15 mouse cellular contexts compared by ENCODE assay signal in genomic region chr6:91827016-91827570, GRCm38 (mm10). TPM values are rescaled to one million over a fixed set of nuclear protein-coding genes. Genes with fewer than 3 reads are reported as not detected.
DNase-seq lines count a peak whose midpoint lies in the region; ATAC-seq and TF ChIP-seq lines count a peak whose summit lies in the region.
"Had no signal": no experiment of that assay in that cellular context is flagged by ENCODE, and none has a peak within 500 bp of the region (broad histone marks: within the 10 kb centered on the region; RNA-seq: fewer than 3 reads in every experiment).

Gene Grip2 (minus strand): TSS chr6:91827250.

- H3K27me3 ChIP-seq in forebrain, embryonic 16.5 days (replicated peaks; ENCODE audit: control insufficient read depth, insufficient read depth, low read length) = no peaks in the 10 kb centered on the region
- no peaks in the 10 kb centered on the region for H3K27me3 ChIP-seq in neural tube, embryonic 14.5 days (ENCODE audit: control insufficient read depth, insufficient read depth, low read length)

- no peak within 1 kb of the TSS for H3K27ac ChIP-seq in forebrain, embryonic 16.5 days (ENCODE audit: low read length)
- no peak within 1 kb of the TSS for H3K27ac ChIP-seq in layer of hippocampus, adult 2 months
- H3K27ac ChIP-seq in neural tube, embryonic 14.5 days (ENCODE audit: low read depth, low read length) = no peak within 1 kb of the TSS
- H3K27ac ChIP-seq: limb, embryonic 10.5 days had no signal

- H3K4me1 ChIP-seq in forebrain, embryonic 16.5 days (replicated peaks; ENCODE audit: control insufficient read depth, insufficient read depth, low read length) = peaks cover 7% of the 10 kb centered on the region
- peaks cover 3% of the 10 kb centered on the region; the same call in 1 of the 2 replicates for H3K4me1 ChIP-seq in neural tube, embryonic 14.5 days (ENCODE audit: control insufficient read depth, insufficient read depth, low read length)
- H3K4me1 ChIP-seq: limb, embryonic 10.5 days had no signal

- no peak within 1 kb of the TSS for H3K9ac ChIP-seq in forebrain, embryonic 16.5 days (replicated peaks; ENCODE audit: low read depth, low read length)
- H3K9ac ChIP-seq in neural tube, embryonic 14.5 days (replicated peaks; ENCODE audit: low read depth, low read length) = no peak within 1 kb of the TSS

- H3K36me3 ChIP-seq in forebrain, embryonic 16.5 days (ENCODE audit: control insufficient read depth, insufficient read depth) = no peaks in the 10 kb centered on the region
- no peaks in the 10 kb centered on the region for H3K36me3 ChIP-seq in neural tube, embryonic 14.5 days (ENCODE audit: control insufficient read depth, insufficient read depth, low read length)
- H3K36me3 ChIP-seq: limb, embryonic 10.5 days had no signal

- H3K9me3 ChIP-seq in forebrain, embryonic 16.5 days (ENCODE audit: control insufficient read depth, low read length) = no peaks in the 10 kb centered on the region
- H3K9me3 ChIP-seq in neural tube, embryonic 14.5 days (ENCODE audit: control insufficient read depth, low read length) = no peaks in the 10 kb centered on the region
- H3K9me3 ChIP-seq: limb, embryonic 10.5 days had no signal

- peak; percentile 90 for ATAC-seq in forebrain, embryonic 16.5 days
- peak; percentile 51; the same call in 1 of the 2 replicates for ATAC-seq in neural tube, embryonic 14.5 days (ENCODE audit: low read depth)

- H3K4me3 ChIP-seq in forebrain, embryonic 16.5 days (replicated peaks; ENCODE audit: low read length) = no peak within 1 kb of the TSS
- H3K4me3 ChIP-seq in layer of hippocampus, adult 2 months = no peak within 1 kb of the TSS
- no peak within 1 kb of the TSS for H3K4me3 ChIP-seq in neural tube, embryonic 14.5 days (ENCODE audit: low read depth, low read length)
- H3K4me3 ChIP-seq: erythroblast, embryonic 14.5 days; limb, embryonic 10.5 days had no signal

- TF ChIP-seq CTCF in layer of hippocampus, adult 2 months (conservative IDR thresholded peaks at IDR 0.05) = no peak

- peak in 1 of 2 experiments; percentile 37 for DNase-seq in left cerebral cortex, adult 18-20 months (ENCODE audit: low spot score in 2 of 2)
- DNase-seq in left cerebral cortex, adult 11 months (ENCODE audit: low spot score) = no peak
- peak; percentile 65 to 80 for DNase-seq in layer of hippocampus, adult 2 months (ENCODE audit: low spot score in 2 of 2)
- no peak for DNase-seq in Muller cell, postnatal 12 days (ENCODE audit: inconsistent ontology term)
- no peak for DNase-seq in cerebellum, adult 11 months
- DNase-seq: adrenal gland, postnatal 14 days; cerebellum, postnatal 14 days; kidney, adult 11 months; lung, adult 2 months; thymus, postnatal 36 days had no signal

- WGBS in forebrain, embryonic 16.5 days = 47% methylated on average over 9 of the region's 11 CpGs
- WGBS in neural tube, embryonic 14.5 days = 33% methylated on average over 8 of the region's 11 CpGs

- no peak within 1 kb of the TSS for H3K4me2 ChIP-seq in forebrain, embryonic 16.5 days (ENCODE audit: low read length)
- H3K4me2 ChIP-seq in neural tube, embryonic 14.5 days (ENCODE audit: low read depth, low read length) = no peak within 1 kb of the TSS
- H3K4me2 ChIP-seq: heart, embryonic 11.5 days had no signal

RNA-seq across cellular contexts. Expression of gene Grip2, which starts in this region (rescaled TPM):
- 10 to 100 TPM; 18.0 to 20.1 TPM for total RNA-seq in left cerebral cortex, adult 18-20 months (2021)
- polyA plus RNA-seq in forebrain, embryonic 16.5 days (2015; fragmentation: Nextera tagmentation; extraction: Ambion mirVana) = 11.4 and 13.6 TPM in 2 replicates
- total RNA-seq in layer of hippocampus, adult 2 months (2021) = 1 to 10 TPM; 7.1 to 9.9 TPM
- 9.8 and 10.4 TPM in 2 replicates for polyA plus RNA-seq in neural tube, embryonic 14.5 days (2014; fragmentation: Nextera tagmentation; extraction: Ambion mirVana)
- polyA plus RNA-seq: erythroblast, embryonic 14.5 days had no signal

Comparison
In these comparisons a context has a peak if more than half of its experiments do, and no peak if none do; other contexts are left out.
1. DNase-seq: peak in layer of hippocampus, adult 2 months (2 of 2); none in left cerebral cortex, adult 11 months (single experiment), Muller cell, postnatal 12 days (single experiment) and cerebellum, adult 11 months (single experiment).